Mouse (Mus musculus): ENCODE data around the gene Siglecg.

DNA sequence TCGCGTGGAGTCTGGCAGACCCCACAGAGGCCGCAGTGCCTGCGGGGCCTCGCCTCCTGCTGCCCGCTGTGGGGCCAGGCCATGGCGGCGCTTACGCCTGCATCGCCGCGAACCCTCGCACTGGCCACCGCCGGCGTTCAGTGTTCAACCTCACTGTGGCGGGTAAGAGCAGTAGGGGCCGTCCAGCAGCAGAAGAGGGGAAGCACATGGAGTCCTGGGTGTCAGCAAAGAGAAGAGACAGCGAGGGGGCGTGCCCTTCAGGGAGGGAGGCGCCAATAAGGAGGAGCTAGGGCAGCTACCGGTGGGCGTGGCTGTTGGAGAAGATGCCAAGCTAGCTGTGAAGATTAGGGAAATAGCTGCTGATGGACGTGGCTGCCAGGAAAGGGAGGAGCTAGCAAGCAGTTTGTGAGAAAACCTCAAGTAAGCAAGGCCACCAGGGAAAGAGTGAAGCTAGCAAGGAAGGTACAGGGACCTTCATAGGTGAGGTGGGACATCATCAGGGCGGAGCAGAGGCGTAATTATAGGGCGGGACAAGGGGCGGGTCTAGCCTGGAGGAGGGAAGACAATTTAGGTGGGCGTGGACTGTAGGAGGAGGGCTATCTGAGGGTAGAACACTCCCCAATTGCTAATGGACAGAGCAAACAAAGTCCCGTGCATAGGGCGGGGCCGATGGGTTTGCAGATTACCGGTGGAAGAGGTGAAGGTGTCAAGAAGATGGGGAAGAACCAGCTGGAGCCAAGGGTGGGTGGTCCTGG, 57.5 kb downstream of the Siglecg start:
- TF ChIP-seq CTCF (IDR thresholded peaks at IDR 0.05; ENCODE audit: extremely low read depth, insufficient read length, insufficient replicate concordance, low read depth, low read length) (no peak), POLR2A (IDR thresholded peaks at IDR 0.05; ENCODE audit: low read depth, low read length) (no peak)
